Mouse (Mus musculus): ENCODE measurements at regions not wholly inside any gene's neighbourhood (a gene's known extent, or its start where the extent isn't known, plus 50 kb on each side); places are given as distances from the start of the nearest gene placed in this dataset.
"Not testable (repeated sequence)": the region's sequence is repeated elsewhere in the genome, so short reads cannot be mapped to it uniquely, and the experiment has no call there.

DNA sequence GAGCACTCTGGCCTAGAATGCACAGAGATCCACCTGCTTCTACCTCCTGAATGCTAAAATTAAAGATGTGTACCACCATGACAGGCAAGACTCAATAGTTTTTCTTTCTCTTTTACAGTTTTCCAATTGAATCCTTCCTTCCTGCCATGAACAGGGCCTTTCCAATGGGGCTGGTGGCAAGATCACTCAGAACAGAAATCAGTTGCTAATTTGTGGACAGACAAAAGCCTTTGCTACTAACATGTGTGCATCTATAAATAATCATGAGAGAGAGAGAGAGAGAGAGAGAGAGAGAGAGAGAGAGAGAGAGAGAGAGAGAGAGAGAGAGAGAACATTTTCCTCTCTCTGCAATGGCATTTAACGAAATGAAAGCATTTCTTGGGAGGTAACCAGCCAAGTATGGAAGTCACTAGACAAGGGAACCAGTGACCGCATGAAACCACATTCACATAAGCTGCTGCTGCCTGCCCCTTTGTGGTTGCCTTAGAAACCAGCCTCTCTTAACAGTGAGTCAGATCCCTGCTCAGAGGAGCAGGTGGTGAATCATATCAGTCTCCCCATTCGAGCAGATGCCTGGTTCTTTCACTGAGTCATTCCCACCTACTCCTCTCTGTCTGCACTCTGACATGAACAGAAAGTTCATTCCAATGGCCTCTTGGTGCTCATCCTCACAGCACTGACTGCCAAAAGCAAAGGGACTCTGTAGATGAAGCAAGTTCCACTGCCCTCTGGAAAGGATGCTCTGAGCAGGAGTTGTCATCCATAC, 339.4 kb downstream of the Tm4sf1 start:
- ATAC-seq, result peak; percentile 93
- H3K9ac ChIP-seq (ENCODE audit: low read depth, low read length), result no peak overlapping the region
- H3K4me2 ChIP-seq (ENCODE audit: low read length), result no peak overlapping the region
- 13% methylated on average over 3 of the region's 3 CpGs for WGBS
- no peaks in the 10 kb centered on the region for H3K9me3 ChIP-seq (ENCODE audit: control insufficient read depth, low read length)
- no peak overlapping the region for H3K27ac ChIP-seq (ENCODE audit: low read depth, low read length)
- no peaks in the 10 kb centered on the region for H3K36me3 ChIP-seq (ENCODE audit: control insufficient read depth, insufficient read depth, low read length)
- H3K27me3 ChIP-seq (replicated peaks; ENCODE audit: control insufficient read depth, insufficient read depth, low read length), result no peaks in the 10 kb centered on the region
- H3K4me1 ChIP-seq (ENCODE audit: control insufficient read depth, insufficient read depth, low read depth, low read length), result peaks cover 7% of the 10 kb centered on the region; the same call in 1 of the 2 replicates
- H3K4me3 ChIP-seq (ENCODE audit: low read length), result no peak overlapping the region

DNA sequence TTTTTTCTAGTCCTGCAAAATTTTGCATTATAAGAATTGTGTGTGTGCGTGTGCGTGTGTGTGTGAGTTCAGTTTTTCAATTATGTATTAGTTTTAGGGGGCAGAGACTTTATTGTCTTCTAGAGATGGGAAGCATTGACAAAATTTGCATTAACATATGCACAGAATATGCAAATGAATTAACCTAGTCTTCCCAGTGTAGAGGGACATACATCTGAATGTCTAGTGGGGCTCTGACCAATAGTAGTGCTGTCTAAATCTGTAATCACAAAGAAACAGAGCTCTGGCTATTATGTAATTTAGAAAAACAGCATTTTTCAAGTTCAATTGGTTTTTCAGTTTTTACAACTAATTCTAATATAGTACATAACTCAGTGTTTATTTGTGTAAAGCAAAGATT, 344.8 kb downstream of the Tm4sf1 start:
- no peak overlapping the region for H3K9ac ChIP-seq (ENCODE audit: low read depth, low read length)
- no peaks in the 10 kb centered on the region for H3K27me3 ChIP-seq (replicated peaks; ENCODE audit: control insufficient read depth, insufficient read depth, low read length)
- H3K4me3 ChIP-seq (ENCODE audit: low read length), result no peak overlapping the region
- no peak overlapping the region for H3K4me2 ChIP-seq (ENCODE audit: low read length)
- no peaks in the 10 kb centered on the region for H3K36me3 ChIP-seq (ENCODE audit: control insufficient read depth, insufficient read depth, low read length)
- H3K4me1 ChIP-seq (ENCODE audit: control insufficient read depth, insufficient read depth, low read depth, low read length), result peaks cover 5% of the 10 kb centered on the region
- H3K27ac ChIP-seq (ENCODE audit: low read depth, low read length), result no peak overlapping the region
- no peak for ATAC-seq
- H3K9me3 ChIP-seq (ENCODE audit: control insufficient read depth, low read length), result no peaks in the 10 kb centered on the region
- 67% methylated on average over 2 of the region's 2 CpGs for WGBS

GRCm38 (mm10) chr3:56955799-56956121, 346.0 kb downstream of the Tm4sf1 start:
- no peak overlapping the region for H3K27ac ChIP-seq (ENCODE audit: low read depth, low read length)
- H3K4me2 ChIP-seq (ENCODE audit: low read length), result no peak overlapping the region
- no peaks in the 10 kb centered on the region for H3K9me3 ChIP-seq (ENCODE audit: control insufficient read depth, low read length)
- ATAC-seq, result no peak; the same call in 1 of the 2 replicates
- no peaks in the 10 kb centered on the region for H3K27me3 ChIP-seq (replicated peaks; ENCODE audit: control insufficient read depth, insufficient read depth, low read length)
- 21% methylated on average over 2 of the region's 2 CpGs for WGBS
- H3K4me1 ChIP-seq (ENCODE audit: control insufficient read depth, insufficient read depth, low read depth, low read length), result peaks cover 5% of the 10 kb centered on the region; the same call in 1 of the 2 replicates
- no peak overlapping the region for H3K4me3 ChIP-seq (ENCODE audit: low read length)
- H3K36me3 ChIP-seq (ENCODE audit: control insufficient read depth, insufficient read depth, low read length), result no peaks in the 10 kb centered on the region
- H3K9ac ChIP-seq (ENCODE audit: low read depth, low read length), result peak overlapping the region; percentile 25; the same call in 1 of the 2 replicates

DNA sequence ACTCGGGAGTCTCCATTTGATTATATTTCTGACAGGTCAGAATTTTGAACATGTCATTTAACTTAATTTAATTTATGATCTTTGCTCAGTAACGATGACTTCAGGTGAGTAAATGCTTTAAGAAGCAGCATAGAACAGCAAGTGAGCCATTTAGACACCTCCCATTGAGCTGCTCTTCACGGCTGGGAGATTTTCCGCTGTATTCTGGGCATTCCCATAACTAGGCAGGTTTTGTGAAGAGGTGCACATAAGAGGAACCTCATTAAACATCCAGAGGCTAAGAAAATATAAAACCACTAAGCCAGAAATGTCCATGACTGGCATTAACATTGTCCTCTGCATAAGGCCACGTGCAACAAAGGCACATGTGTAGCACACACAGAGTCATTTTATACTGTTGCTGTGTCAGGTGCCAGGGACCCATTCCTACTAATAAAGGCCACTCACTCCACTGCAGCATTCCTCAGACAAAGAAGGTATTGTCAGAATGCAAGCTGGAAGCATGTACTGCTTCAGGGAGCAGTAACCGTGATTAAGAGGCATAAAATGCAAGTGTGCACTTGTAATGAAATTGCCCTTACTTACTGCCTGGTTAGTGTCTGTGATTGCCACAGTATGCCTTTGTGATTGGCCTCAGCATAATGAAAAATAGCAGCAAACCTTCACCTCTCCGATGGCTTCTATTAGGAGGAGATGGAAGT, 346.5 kb downstream of the Tm4sf1 start:
- Histone ChIP-seq H3K4me1 (ENCODE audit: control insufficient read depth, insufficient read depth, low read depth, low read length) (peaks cover 5% of the 10 kb centered on the region; the same call in 1 of the 2 replicates), H3K27ac (ENCODE audit: low read depth, low read length) (peak overlapping the region; percentile 57), H3K36me3 (ENCODE audit: control insufficient read depth, insufficient read depth, low read length) (no peaks in the 10 kb centered on the region), H3K9me3 (ENCODE audit: control insufficient read depth, low read length) (no peaks in the 10 kb centered on the region), H3K27me3 (replicated peaks; ENCODE audit: control insufficient read depth, insufficient read depth, low read length) (no peaks in the 10 kb centered on the region), H3K9ac (ENCODE audit: low read depth, low read length) (peak overlapping the region; percentile 25; the same call in 1 of the 2 replicates), H3K4me2 (ENCODE audit: low read length) (no peak overlapping the region), H3K4me3 (ENCODE audit: low read length) (no peak overlapping the region)
- WGBS, result 21% methylated on average over 7 of the region's 7 CpGs
- ATAC-seq, result peak; percentile 84

DNA sequence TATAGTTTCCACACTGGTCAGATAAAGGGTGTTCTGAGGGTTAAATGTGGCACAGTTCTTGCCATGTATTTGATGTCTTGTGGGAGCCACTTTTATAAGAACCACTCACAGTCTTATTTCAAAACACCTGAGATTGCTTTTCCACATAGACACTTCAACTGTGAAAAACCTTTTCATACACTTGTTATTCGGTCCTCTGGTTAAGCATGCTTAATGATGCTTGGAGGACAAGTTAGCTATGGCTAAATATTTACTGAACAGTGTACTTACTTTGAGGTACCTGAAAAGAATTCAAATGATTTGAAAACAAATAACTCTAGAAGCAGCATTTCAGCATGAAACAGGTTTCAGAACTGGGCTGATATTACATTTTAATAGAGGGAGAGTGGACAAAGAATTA, 359.2 kb downstream of the Tm4sf1 start:
- not testable (repeated sequence) for ATAC-seq; H3K9ac ChIP-seq (ENCODE audit: low read depth, low read length); H3K4me2 ChIP-seq (ENCODE audit: low read length); H3K4me1 ChIP-seq (ENCODE audit: control insufficient read depth, insufficient read depth, low read depth, low read length); H3K9me3 ChIP-seq (ENCODE audit: control insufficient read depth, low read length); H3K27me3 ChIP-seq (replicated peaks; ENCODE audit: control insufficient read depth, insufficient read depth, low read length); H3K4me3 ChIP-seq (ENCODE audit: low read length); H3K36me3 ChIP-seq (ENCODE audit: control insufficient read depth, insufficient read depth, low read length); H3K27ac ChIP-seq (ENCODE audit: low read depth, low read length)
- WGBS, result no CpG with 5 or more reads among the region's 1 CpGs

- not testable (repeated sequence) for H3K4me1 ChIP-seq (ENCODE audit: control insufficient read depth, insufficient read depth, low read depth, low read length); H3K27me3 ChIP-seq (replicated peaks; ENCODE audit: control insufficient read depth, insufficient read depth, low read length); H3K36me3 ChIP-seq (ENCODE audit: control insufficient read depth, insufficient read depth, low read length); ATAC-seq; H3K4me2 ChIP-seq (ENCODE audit: low read length); H3K4me3 ChIP-seq (ENCODE audit: low read length); H3K27ac ChIP-seq (ENCODE audit: low read depth, low read length); H3K9ac ChIP-seq (ENCODE audit: low read depth, low read length); H3K9me3 ChIP-seq (ENCODE audit: control insufficient read depth, low read length)
- no CpG with 5 or more reads among the region's 2 CpGs for WGBS
Measured at GRCm38 (mm10) chr3:56928940-56929339, 372.8 kb downstream of the Tm4sf1 start.

- Histone ChIP-seq H3K27ac (ENCODE audit: low read depth, low read length) (no peak overlapping the region), H3K4me1 (ENCODE audit: control insufficient read depth, insufficient read depth, low read depth, low read length) (no peaks in the 10 kb centered on the region), H3K9me3 (ENCODE audit: control insufficient read depth, low read length) (no peaks in the 10 kb centered on the region), H3K27me3 (replicated peaks; ENCODE audit: control insufficient read depth, insufficient read depth, low read length) (no peaks in the 10 kb centered on the region), H3K9ac (ENCODE audit: low read depth, low read length) (no peak overlapping the region), H3K4me2 (ENCODE audit: low read length) (no peak overlapping the region), H3K4me3 (ENCODE audit: low read length) (no peak overlapping the region), H3K36me3 (ENCODE audit: control insufficient read depth, insufficient read depth, low read length) (no peaks in the 10 kb centered on the region)
- WGBS, result 79% methylated on average over 2 of the region's 2 CpGs
- ATAC-seq, result no peak
Measured at GRCm38 (mm10) chr3:56898491-56898890, 403.3 kb downstream of the Tm4sf1 start.

DNA sequence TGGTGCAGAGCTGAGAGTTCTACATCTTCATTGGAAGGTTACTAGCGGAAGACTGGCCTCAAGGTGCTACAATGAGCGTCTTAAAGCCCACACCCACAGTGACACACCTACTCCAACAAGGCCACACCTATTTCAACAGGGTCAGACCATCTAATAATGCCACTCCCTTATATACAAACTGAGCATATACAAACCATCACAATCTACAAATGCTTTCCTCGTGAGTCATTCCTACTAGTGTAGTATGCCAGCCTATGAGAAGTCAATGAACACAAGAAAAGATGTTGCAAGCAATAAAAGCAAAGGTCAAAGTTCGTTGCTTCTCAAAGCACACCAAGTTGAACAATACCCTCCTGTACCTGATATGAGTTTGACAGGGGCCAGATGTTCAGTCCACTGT, 424.7 kb downstream of the Tm4sf1 start:
- H3K4me2 ChIP-seq (ENCODE audit: low read length), result no peak overlapping the region

GRCm38 (mm10) chr3:56863591-56863990, 438.2 kb downstream of the Tm4sf1 start:
- WGBS, result 78% methylated on average over 1 of the region's 1 CpGs
- H3K9ac ChIP-seq (ENCODE audit: low read depth, low read length), result no peak overlapping the region

More for the DNA sequence above, 424.7 kb downstream of the Tm4sf1 start:
- no peak for ATAC-seq
- H3K4me1 ChIP-seq (ENCODE audit: control insufficient read depth, insufficient read depth, low read depth, low read length), result no peaks in the 10 kb centered on the region
- no peak overlapping the region for H3K27ac ChIP-seq (ENCODE audit: low read depth, low read length)
- no peak overlapping the region for H3K4me3 ChIP-seq (ENCODE audit: low read length)
- H3K9me3 ChIP-seq (ENCODE audit: control insufficient read depth, low read length), result no peaks in the 10 kb centered on the region
- 88% methylated on average over 4 of the region's 4 CpGs for WGBS
- no peak overlapping the region for H3K9ac ChIP-seq (ENCODE audit: low read depth, low read length)
- H3K27me3 ChIP-seq (replicated peaks; ENCODE audit: control insufficient read depth, insufficient read depth, low read length), result no peaks in the 10 kb centered on the region
- no peaks in the 10 kb centered on the region for H3K36me3 ChIP-seq (ENCODE audit: control insufficient read depth, insufficient read depth, low read length)

More at GRCm38 (mm10) chr3:56863591-56863990, 438.2 kb downstream of the Tm4sf1 start:
- no peaks in the 10 kb centered on the region for H3K36me3 ChIP-seq (ENCODE audit: control insufficient read depth, insufficient read depth, low read length)
- no peak overlapping the region for H3K4me3 ChIP-seq (ENCODE audit: low read length)
- no peak for ATAC-seq
- H3K4me2 ChIP-seq (ENCODE audit: low read length), result no peak overlapping the region
- no peaks in the 10 kb centered on the region for H3K4me1 ChIP-seq (ENCODE audit: control insufficient read depth, insufficient read depth, low read depth, low read length)
- H3K27me3 ChIP-seq (replicated peaks; ENCODE audit: control insufficient read depth, insufficient read depth, low read length), result no peaks in the 10 kb centered on the region
- H3K27ac ChIP-seq (ENCODE audit: low read depth, low read length), result no peak overlapping the region
- H3K9me3 ChIP-seq (ENCODE audit: control insufficient read depth, low read length), result no peaks in the 10 kb centered on the region

Measured in hindbrain, embryonic 16.5 days (tissue).